Mouse (Mus musculus) megakaryocyte progenitor cell, adult 5-6 weeks (primary cell): ENCODE results near the gene Dpp3. TPM values are rescaled to one million over a fixed set of nuclear protein-coding genes. Genes with fewer than 3 reads are reported as not detected.
"Not testable (repeated sequence)": the region's sequence is repeated elsewhere in the genome, so short reads cannot be mapped to it uniquely, and the experiment has no call there.

Experiments
- ATAC-seq: replicated peaks from 2 replicates; pipeline ENCODE4 v1.8.0; 2016; ENCODE audit warnings: mild to moderate bottlenecking, moderate TSS enrichment, inconsistent platforms; ENCODE audit not compliant: poor library complexity
- total RNA-seq, 2 experiments: library from RNA; stranded (forward) in 1 of 2; stranded (reverse) in 1 of 2; fragments of 157-497, 149-512 nt in 1 of 2; fragments of 200-1000 nt in 1 of 2; gene quantifications; 2 replicates each; pipeline versions ENCODE4 v1.2.3 to v1.2.4; 2015 to 2017

Dpp3 gene
- total RNA-seq, 2 experiments from 2014 or later: 29.5 to 47.9 TPM

DNA sequence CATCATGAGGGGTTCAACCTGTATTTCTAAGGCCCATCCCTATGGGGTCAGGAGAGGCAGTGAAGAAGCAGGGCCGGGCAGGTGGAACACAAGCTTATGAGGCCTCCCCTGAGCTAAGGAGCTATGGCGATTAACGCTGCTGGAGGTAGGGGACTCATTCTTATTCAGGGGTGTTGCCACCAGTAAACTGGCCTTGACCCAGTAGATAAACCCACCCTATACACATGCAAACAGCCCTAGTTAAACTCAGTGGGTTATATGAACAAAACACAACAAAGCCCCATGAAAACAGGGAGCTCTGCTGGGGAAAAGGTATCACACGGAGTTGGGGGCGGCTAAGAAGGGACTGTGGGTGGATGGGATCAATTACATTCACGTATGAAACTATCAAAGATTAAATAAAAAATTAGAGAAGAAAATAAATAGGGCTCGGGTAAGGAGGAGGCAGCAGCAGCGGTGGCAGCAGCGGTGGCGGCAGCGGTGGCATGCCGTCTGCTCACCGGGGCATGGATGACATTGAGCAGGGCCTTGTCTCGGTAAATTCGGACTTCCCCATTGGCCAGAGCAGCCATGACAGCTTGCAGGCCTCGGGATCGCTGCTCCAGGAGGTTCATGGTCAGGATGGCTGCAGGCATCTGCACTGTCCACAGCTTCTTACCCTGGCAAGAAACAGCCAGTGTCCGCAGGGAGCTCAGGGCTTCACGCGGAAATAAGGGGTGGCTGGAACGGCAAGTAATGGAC lies 31.1 kb downstream of the Dpp3 start:
- ATAC-seq: no peak

- ATAC-seq: peak; percentile 93
These were observed 36.3 kb downstream of the Dpp3 start for GRCm38 (mm10) chr19:4891798-4892197.

DNA sequence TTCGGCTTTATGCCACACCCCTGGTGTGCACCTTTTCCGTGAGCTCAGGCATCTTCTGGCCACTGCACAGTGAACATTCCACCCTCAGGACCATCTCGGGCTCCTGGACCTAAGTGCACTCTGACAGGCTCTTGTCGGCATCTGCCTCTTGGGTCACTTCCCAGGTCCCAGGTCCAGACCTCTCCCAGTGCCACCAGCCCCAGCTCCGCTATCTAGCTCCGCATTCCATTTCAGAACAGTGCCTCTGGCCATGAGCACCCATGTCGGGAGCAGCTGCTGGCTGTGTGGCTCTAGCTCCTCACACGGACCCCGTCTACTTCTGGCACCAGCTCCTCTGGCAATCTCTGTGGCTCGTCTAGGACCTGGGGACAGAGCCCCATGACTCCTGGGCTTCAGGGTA lies 38.3 kb downstream of the Dpp3 start:
- no peak for ATAC-seq

DNA sequence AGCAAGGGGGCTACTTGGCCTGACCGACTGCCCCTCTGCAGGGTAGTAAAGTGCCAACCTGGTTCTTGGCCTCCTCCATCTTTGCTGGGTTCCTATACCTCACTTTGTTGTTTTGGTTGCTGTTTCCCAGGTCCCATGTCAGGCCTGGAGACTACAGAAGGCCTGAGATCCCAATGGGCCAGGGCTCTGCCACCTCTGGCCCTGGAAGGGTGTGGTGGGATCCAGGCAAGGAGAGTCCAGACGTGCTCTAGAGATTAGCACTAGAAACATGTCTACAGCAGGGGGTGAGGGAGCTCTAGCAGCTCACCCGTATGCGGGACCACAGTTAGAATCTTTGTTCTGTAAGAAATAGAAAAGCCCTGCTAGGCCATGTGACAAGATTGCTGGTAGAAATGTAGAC lies 44.1 kb downstream of the Dpp3 start:
- peak; percentile 23; the same call in 1 of the 2 replicates for ATAC-seq

- ATAC-seq: no peak
These were observed 48.8 kb downstream of the Dpp3 start for GRCm38 (mm10) chr19:4879324-4879703.

GRCm38 (mm10) chr19:4878405-4879323 lies 49.4 kb downstream of the Dpp3 start, which contains the start of gene Zdhhc24:
Zdhhc24 (plus strand) TSS chr19:4878668.
- peak; percentile 98 for ATAC-seq

GRCm38 (mm10) chr19:4877785-4878184 lies 50.3 kb downstream of the Dpp3 start, which contains the start of gene Actn3:
Actn3 (minus strand) TSS chr19:4877909.
- ATAC-seq: no peak

DNA sequence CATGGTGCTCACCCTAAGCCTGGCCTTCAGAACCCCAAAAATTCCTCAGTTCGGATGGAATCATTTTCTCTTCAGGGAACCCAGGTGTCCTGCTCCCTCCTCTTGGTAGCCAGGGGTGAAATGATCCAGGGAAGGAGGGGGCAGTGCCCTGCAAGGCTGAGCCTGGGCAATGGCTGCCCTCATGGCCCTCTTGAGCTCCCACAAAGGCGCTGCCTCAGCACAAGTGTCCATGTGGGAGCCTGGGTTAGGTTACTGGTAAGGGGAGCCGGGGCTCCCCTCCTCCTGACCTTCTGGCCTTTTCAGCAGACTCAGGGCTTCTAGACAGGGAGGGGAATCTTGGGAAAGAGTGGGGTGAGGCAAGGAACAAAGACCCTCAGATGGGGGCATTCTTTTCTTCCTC lies 51.3 kb downstream of the Dpp3 start:
- no peak for ATAC-seq

DNA sequence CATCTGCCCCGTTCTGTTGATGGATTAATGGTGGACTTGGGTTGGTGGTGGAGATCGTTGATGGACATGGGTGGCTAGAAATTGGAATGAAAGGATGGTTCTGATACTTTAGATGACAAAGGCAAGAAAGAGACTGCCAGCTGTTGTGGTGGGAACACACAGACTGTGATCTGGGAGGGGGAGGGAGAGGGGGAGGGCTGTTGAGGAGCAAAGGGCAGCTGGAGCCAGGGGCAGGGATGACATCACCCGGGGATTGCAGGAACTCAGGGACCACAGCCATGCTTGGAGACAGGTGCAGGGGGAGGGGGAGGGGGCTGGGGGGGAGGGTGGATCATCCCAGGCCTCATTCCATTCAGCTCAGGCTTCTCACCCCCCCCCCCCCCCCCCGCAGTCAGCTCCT lies 51.8 kb downstream of the Dpp3 start:
- ATAC-seq: no peak

DNA sequence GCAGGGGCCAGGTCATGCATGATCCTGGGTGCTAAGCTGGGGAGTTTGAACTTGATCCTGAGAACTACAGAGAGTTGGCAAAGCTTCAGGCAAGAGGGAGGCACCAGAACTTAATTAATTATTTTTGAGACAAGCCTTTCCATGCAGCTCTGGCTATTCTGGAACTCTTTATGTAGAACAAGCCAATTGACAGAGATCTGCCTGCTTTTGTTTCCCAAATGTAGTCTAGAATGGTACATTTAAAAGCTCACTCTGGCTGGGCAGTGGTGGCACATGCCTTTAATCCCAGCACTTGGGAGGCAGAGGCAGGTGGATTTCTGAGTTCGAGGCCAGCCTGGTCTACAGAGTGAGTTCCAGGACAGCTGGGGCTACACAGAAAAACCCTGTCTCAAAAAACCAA lies 53.5 kb downstream of the Dpp3 start:
- ATAC-seq: not testable (repeated sequence)

- ATAC-seq: peak; percentile 63
These were observed 62.9 kb downstream of the Dpp3 start for GRCm38 (mm10) chr19:4865147-4865546.

- ATAC-seq: no peak
These were observed 65.0 kb downstream of the Dpp3 start for GRCm38 (mm10) chr19:4863048-4863447.

DNA sequence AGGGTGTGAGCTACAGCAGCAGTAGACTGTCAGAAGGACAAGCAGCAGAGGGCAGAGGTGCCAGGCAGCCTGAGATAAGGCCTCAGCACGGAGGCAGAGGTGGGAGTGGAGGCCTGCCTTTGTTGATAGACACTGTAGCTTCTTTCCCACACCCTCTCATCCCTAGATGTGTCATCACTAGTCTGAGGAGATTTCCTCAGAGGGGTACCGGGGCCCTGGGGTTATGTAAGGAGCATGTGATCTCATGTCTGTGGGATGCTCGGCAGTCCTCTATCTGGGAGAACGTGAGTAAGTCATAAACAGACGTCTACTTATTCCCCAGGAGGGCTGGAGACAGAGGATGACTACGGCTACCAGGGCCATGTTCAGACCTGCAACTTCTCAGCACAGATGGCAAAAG lies 69.0 kb downstream of the Dpp3 start:
- peak; percentile 96 for ATAC-seq

Other genes starting within 250 kb of the Dpp3 start
- not detected in 2 replicates for gene Gm960, start 229.6 kb downstream of the Dpp3 start, total RNA-seq (2015)
- not detected in 2 replicates for gene Gm960, start 229.6 kb downstream of the Dpp3 start, total RNA-seq (2017)
- not detected in 2 replicates for gene Sptbn2, start 217.1 kb downstream of the Dpp3 start, total RNA-seq (2015)
- not detected in 2 replicates for gene Sptbn2, start 217.1 kb downstream of the Dpp3 start, total RNA-seq (2017)
- gene Rbm4b, start 171.8 kb downstream of the Dpp3 start, total RNA-seq (2015): 8.5 and 12.3 TPM in 2 replicates
- 11.3 and 12.2 TPM in 2 replicates for gene Rbm4b, start 171.8 kb downstream of the Dpp3 start, total RNA-seq (2017)
- gene Rbm4, start 134.4 kb downstream of the Dpp3 start, total RNA-seq (2015): 34.2 and 37.0 TPM in 2 replicates
- gene Rbm4, start 134.4 kb downstream of the Dpp3 start, total RNA-seq (2017): 57.1 and 89.5 TPM in 2 replicates
- gene Gm21992, start 116.7 kb downstream of the Dpp3 start, total RNA-seq (2015): 23.2 and 23.5 TPM in 2 replicates
- gene Gm21992, start 116.7 kb downstream of the Dpp3 start, total RNA-seq (2017): 18.2 and 35.5 TPM in 2 replicates
- 42.7 and 45.9 TPM in 2 replicates for gene Rbm14, start 116.7 kb downstream of the Dpp3 start, total RNA-seq (2015)
- 18.9 and 20.8 TPM in 2 replicates for gene Rbm14, start 116.7 kb downstream of the Dpp3 start, total RNA-seq (2017)
- gene Ccs, start 89.0 kb downstream of the Dpp3 start, total RNA-seq (2015): 30.0 and 30.6 TPM in 2 replicates
- 31.9 and 32.3 TPM in 2 replicates for gene Ccs, start 89.0 kb downstream of the Dpp3 start, total RNA-seq (2017)
- gene Ccdc87, start 88.9 kb downstream of the Dpp3 start, total RNA-seq (2015): not detected in 2 replicates
- gene Ccdc87, start 88.9 kb downstream of the Dpp3 start, total RNA-seq (2017): not detected in 2 replicates
- 2.0 and 6.8 TPM in 2 replicates for gene Ctsf, start 73.2 kb downstream of the Dpp3 start, total RNA-seq (2015)
- gene Ctsf, start 73.2 kb downstream of the Dpp3 start, total RNA-seq (2017): 2.9 and 11.5 TPM in 2 replicates
- gene Actn3, start 50.4 kb downstream of the Dpp3 start, total RNA-seq (2015): 0.20 TPM in 1 of 2 replicates, not detected in the other
- not detected in 2 replicates for gene Actn3, start 50.4 kb downstream of the Dpp3 start, total RNA-seq (2017)
- gene Zdhhc24, start 49.6 kb downstream of the Dpp3 start, total RNA-seq (2015): 6.8 TPM in 2 replicates
- 3.6 and 6.8 TPM in 2 replicates for gene Zdhhc24, start 49.6 kb downstream of the Dpp3 start, total RNA-seq (2017)
- gene Bbs1, start 21.7 kb downstream of the Dpp3 start, total RNA-seq (2015): 0.59 and 0.88 TPM in 2 replicates
- gene Bbs1, start 21.7 kb downstream of the Dpp3 start, total RNA-seq (2017): 2.2 and 3.2 TPM in 2 replicates
- gene Peli3, start 14.8 kb upstream of the Dpp3 start, total RNA-seq (2015): not detected in 2 replicates
- gene Peli3, start 14.8 kb upstream of the Dpp3 start, total RNA-seq (2017): not detected in 2 replicates
- gene Mrpl11, start 33.9 kb upstream of the Dpp3 start, total RNA-seq (2015): 32.3 and 32.4 TPM in 2 replicates
- gene Mrpl11, start 33.9 kb upstream of the Dpp3 start, total RNA-seq (2017): 51.6 and 63.6 TPM in 2 replicates
- gene Npas4, start 62.0 kb upstream of the Dpp3 start, total RNA-seq (2015): not detected in 2 replicates
- not detected in 2 replicates for gene Npas4, start 62.0 kb upstream of the Dpp3 start, total RNA-seq (2017)
- gene Slc29a2, start 95.6 kb upstream of the Dpp3 start, total RNA-seq (2015): 3.6 and 5.2 TPM in 2 replicates
- gene Slc29a2, start 95.6 kb upstream of the Dpp3 start, total RNA-seq (2017): 1.1 and 2.9 TPM in 2 replicates
- 0.99 TPM in 1 of 2 replicates, not detected in the other for gene B4gat1, start 110.5 kb upstream of the Dpp3 start, total RNA-seq (2015)
- gene B4gat1, start 110.5 kb upstream of the Dpp3 start, total RNA-seq (2017): 0.75 TPM in 1 of 2 replicates, not detected in the other
- gene AC124502.3, start 110.6 kb upstream of the Dpp3 start, total RNA-seq (2015): 6.1 and 6.4 TPM in 2 replicates
- 8.0 and 8.2 TPM in 2 replicates for gene AC124502.3, start 110.6 kb upstream of the Dpp3 start, total RNA-seq (2017)
- 12.8 and 19.7 TPM in 2 replicates for gene Brms1, start 113.1 kb upstream of the Dpp3 start, total RNA-seq (2015)
- gene Brms1, start 113.1 kb upstream of the Dpp3 start, total RNA-seq (2017): 36.6 and 39.8 TPM in 2 replicates
- gene Rin1, start 122.2 kb upstream of the Dpp3 start, total RNA-seq (2015): 0.17 and 0.22 TPM in 2 replicates
- gene Rin1, start 122.2 kb upstream of the Dpp3 start, total RNA-seq (2017): 0.12 and 0.47 TPM in 2 replicates
- gene Cd248, start 139.8 kb upstream of the Dpp3 start, total RNA-seq (2015): 0.20 and 0.30 TPM in 2 replicates
- 0.20 and 0.25 TPM in 2 replicates for gene Cd248, start 139.8 kb upstream of the Dpp3 start, total RNA-seq (2017)
- 0.02 TPM in 1 of 2 replicates, not detected in the other for gene Tmem151a, start 157.2 kb upstream of the Dpp3 start, total RNA-seq (2015)
- gene Tmem151a, start 157.2 kb upstream of the Dpp3 start, total RNA-seq (2017): not detected in 2 replicates
- 44.2 and 45.3 TPM in 2 replicates for gene Yif1a, start 160.3 kb upstream of the Dpp3 start, total RNA-seq (2015)
- gene Yif1a, start 160.3 kb upstream of the Dpp3 start, total RNA-seq (2017): 9.1 and 12.3 TPM in 2 replicates
- 0.17 and 0.66 TPM in 2 replicates for gene Cnih2, start 170.2 kb upstream of the Dpp3 start, total RNA-seq (2015)
- not detected in 2 replicates for gene Cnih2, start 170.2 kb upstream of the Dpp3 start, total RNA-seq (2017)
- gene Rab1b, start 178.8 kb upstream of the Dpp3 start, total RNA-seq (2015): 50.8 and 56.7 TPM in 2 replicates
- gene Rab1b, start 178.8 kb upstream of the Dpp3 start, total RNA-seq (2017): 78.1 and 106 TPM in 2 replicates
- 1.2 and 1.6 TPM in 2 replicates for gene Klc2, start 190.3 kb upstream of the Dpp3 start, total RNA-seq (2015)
- 2.7 and 3.8 TPM in 2 replicates for gene Klc2, start 190.3 kb upstream of the Dpp3 start, total RNA-seq (2017)